Mouse (Mus musculus): Measurements from ENCODE around the gene Pros1. TPM values are rescaled to one million over a fixed set of nuclear protein-coding genes. Genes with fewer than 3 reads are reported as not detected.

The Pros1 gene
- polyA plus RNA-seq (2016; fragmentation: Nextera tagmentation; extraction: Ambion mirVana): 13.0 and 13.1 TPM in 2 replicates

DNA sequence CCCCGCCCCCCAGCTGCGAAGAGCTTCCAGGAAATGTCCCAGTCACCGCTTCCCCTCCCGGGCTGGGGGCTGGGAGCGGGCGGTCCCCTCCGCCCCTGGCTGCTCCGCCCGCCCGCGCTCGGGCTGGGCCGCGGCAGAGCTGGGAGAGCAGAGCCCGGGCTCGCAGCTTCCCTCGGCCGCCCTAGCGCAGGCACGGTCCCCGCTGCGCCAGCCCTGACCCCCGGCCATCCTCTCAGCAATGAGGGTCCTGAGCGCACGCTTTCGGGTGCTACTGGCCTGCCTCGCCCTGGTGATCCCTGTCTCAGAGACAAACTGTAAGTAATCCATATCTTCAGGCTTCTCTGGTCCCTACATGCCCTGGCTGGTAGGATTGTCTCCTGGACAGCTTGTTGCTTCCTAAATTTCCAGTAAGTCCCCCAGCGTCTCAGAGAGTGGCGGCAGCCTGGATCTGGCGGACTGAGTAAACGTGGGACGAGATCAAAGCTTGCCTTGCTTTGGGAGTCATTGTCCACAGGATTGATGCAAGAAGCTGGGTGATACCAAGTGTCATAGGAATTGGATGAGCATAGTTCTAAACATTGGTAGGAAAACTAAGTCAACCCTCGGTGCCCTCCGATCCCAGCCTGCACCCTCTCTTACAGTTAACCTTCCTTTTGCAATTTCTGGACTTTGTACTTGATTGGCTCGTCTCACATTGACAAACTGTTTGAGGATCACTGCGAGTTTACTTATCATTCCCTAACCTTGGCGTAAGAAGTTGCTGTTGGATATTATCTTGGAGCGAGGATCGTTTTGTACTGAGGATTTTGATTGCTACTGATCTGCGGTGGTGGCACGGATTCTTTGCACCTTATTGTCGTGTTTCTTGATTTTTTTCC, at the start of gene Pros1:
Gene Pros1 (plus strand): TSS at position 117 of the 878 bp plus-strand sequence.
- H3K9ac ChIP-seq: peak within 1 kb of the TSS; percentile 76
- WGBS: 4% methylated on average over 41 of the region's 42 CpGs
- H3K36me3 ChIP-seq (replicated peaks): no peaks in the 10 kb centered on the region
- peak; percentile 93 for ATAC-seq (ENCODE audit: low FRiP score)
- 0 out of 2 replicates have a peak, but pooled peaks cover 5% of the 10 kb centered on the region for H3K4me1 ChIP-seq
- H3K27me3 ChIP-seq: no peaks in the 10 kb centered on the region; the same call in 1 of the 2 replicates
- peak within 1 kb of the TSS; percentile 56 for H3K4me3 ChIP-seq (replicated peaks)
- peak within 1 kb of the TSS; percentile 82 for H3K4me2 ChIP-seq
- H3K9me3 ChIP-seq: no peaks in the 10 kb centered on the region
- H3K27ac ChIP-seq: no peak within 1 kb of the TSS

DNA sequence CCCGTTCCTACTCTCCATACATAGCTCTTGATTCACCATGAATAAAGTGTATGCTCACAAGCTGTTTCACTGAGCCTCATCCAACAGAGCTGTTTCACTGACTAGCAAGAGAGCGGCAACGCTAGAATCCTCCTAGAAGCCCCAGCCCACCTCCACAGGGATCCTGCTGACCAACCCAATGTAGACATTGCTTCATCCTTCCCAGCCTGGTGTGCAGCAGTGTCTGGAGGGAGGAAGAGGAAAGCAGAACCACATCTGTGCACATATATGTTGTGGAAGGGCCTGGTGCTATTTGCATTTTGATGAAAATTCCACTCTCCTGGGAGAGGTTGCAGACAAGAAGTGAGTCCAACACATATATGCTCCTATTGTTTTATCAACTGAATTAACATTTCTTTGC, 49.5 kb upstream of the Pros1 start:
- WGBS: 98% methylated on average over 3 of the region's 3 CpGs
- Histone ChIP-seq H3K36me3 (replicated peaks) (peaks cover 11% of the 10 kb centered on the region), H3K4me2 (no peak overlapping the region), H3K9ac (no peak overlapping the region), H3K4me3 (replicated peaks) (no peak overlapping the region), H3K27me3 (no peaks in the 10 kb centered on the region), H3K27ac (no peak overlapping the region), H3K4me1 (no peaks in the 10 kb centered on the region; the same call in 1 of the 2 replicates), H3K9me3 (no peaks in the 10 kb centered on the region)
- no peak for ATAC-seq (ENCODE audit: low FRiP score)

DNA sequence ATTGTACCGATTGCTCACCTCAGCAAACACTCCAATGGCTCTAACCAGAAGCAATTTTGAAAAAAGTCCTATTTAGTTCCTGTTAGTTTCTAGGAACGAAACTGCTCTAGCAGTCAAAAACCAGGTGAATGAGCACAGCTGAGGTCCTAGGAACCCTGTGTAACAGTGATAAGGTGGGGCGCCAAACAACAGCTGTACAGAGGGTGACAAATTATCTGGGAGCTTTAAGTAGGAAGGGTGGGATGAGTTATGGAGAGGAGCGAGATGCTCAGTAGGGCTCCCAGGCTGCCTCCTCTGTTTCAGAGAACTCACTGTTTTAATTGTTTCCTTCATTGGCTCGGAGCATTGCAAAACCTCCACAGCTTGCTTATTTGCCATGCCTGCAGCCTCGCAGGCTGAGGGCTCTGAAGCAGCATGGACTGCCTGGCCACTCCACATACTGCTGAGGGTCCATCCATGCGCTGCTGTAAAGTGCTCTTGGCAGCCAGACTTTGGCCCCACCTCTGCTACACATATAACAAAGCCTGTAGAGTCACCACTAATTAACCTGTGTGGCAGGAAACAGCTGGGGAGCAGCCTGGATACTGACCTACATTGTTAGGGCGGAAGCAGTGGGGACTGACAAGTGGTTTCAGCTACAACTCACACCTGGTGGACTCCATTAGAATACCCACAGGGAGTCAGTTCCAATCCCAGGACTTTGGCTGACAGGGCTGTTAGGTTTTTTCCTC, 46.7 kb upstream of the Pros1 start:
- 0 out of 2 replicates have a peak, but pooled peaks have one; percentile 39 for ATAC-seq (ENCODE audit: low FRiP score)
- 53% methylated on average over 8 of the region's 8 CpGs for WGBS
- Histone ChIP-seq H3K9me3 (no peaks in the 10 kb centered on the region), H3K4me2 (no peak overlapping the region), H3K36me3 (replicated peaks) (0 out of 2 replicates have a peak, but pooled peaks cover 3% of the 10 kb centered on the region), H3K4me3 (replicated peaks) (no peak overlapping the region), H3K27ac (no peak overlapping the region), H3K9ac (no peak overlapping the region), H3K27me3 (no peaks in the 10 kb centered on the region), H3K4me1 (no peaks in the 10 kb centered on the region; the same call in 1 of the 2 replicates)

DNA sequence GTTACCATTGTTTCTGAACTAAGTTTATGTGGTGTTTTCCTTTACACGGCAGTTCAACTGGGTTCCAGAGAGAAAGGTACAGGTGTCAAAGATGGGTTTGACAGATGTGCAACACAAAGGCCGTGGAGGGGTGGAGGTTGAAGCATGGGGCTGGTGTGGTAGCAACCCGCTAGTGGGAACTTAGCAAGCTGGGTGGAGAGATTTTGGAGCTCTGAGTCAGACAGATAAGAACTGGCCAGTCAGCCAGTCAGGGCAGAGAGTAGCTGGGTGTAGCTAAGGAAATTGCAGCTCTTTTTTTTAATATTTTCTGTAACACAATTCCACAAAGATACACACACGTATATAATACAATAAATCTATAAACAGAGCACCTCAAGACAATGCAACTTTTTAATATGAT, 43.3 kb upstream of the Pros1 start:
- no peak for ATAC-seq (ENCODE audit: low FRiP score)
- WGBS: 93% methylated on average over 4 of the region's 4 CpGs
- H3K4me1 ChIP-seq: no peaks in the 10 kb centered on the region; the same call in 1 of the 2 replicates
- no peak overlapping the region for H3K4me2 ChIP-seq
- no peaks in the 10 kb centered on the region for H3K27me3 ChIP-seq
- no peaks in the 10 kb centered on the region for H3K36me3 ChIP-seq (replicated peaks)
- H3K9me3 ChIP-seq: no peaks in the 10 kb centered on the region
- no peak overlapping the region for H3K9ac ChIP-seq
- no peak overlapping the region for H3K4me3 ChIP-seq (replicated peaks)
- H3K27ac ChIP-seq: no peak overlapping the region

DNA sequence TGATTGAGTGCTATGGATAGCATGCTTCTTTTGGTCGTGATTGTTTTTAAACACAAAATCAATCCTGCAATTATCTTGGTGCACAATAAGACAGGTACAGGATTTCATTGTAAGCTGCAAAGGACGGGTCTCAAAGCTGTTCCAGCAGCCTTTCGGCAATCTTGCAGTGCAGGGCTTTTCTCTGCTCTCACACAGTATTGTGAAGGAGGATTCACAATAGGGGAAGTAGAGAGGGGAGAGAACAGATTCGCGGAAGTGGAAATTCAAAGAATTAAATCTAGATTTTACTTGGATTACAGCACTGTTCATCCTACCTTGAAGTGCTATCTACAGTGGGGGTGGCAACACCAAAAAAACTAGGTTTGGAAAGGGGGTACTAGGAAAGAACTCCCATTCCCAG, 40.3 kb upstream of the Pros1 start:
- WGBS: 72% methylated on average over 5 of the region's 5 CpGs
- Histone ChIP-seq H3K4me3 (replicated peaks) (no peak overlapping the region), H3K36me3 (replicated peaks) (no peaks in the 10 kb centered on the region), H3K27ac (no peak overlapping the region), H3K9ac (no peak overlapping the region), H3K9me3 (no peaks in the 10 kb centered on the region), H3K4me1 (no peaks in the 10 kb centered on the region), H3K4me2 (no peak overlapping the region), H3K27me3 (no peaks in the 10 kb centered on the region)
- no peak for ATAC-seq (ENCODE audit: low FRiP score)

DNA sequence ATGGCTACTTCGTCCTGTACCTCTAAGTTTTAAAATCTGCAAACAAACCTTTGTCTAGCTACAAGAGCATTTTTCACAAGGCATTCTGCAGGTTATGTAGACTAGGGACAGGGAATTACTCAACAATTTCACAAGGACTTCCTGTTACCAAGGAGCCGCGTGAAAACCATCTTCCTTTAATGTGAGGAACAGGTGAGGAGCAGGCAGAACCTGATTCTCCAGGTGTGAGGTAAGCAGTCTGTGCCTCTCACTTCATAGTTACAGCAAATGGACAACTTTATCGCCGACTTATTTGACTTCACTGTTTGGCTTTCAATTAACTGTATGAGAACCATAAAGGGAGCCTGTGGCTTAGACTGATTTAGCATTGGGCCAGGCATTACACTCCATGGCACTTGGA, 39.6 kb upstream of the Pros1 start, which contains the start of gene Stx19:
Gene Stx19 (plus strand): TSS at position 186 of the 400 bp plus-strand sequence.
- Histone ChIP-seq H3K4me2 (no peak within 1 kb of the TSS), H3K27ac (no peak within 1 kb of the TSS), H3K9ac (no peak within 1 kb of the TSS), H3K4me3 (replicated peaks) (no peak within 1 kb of the TSS), H3K36me3 (replicated peaks) (no peaks in the 10 kb centered on the region), H3K9me3 (no peaks in the 10 kb centered on the region), H3K27me3 (no peaks in the 10 kb centered on the region), H3K4me1 (no peaks in the 10 kb centered on the region)
- 88% methylated on average over 5 of the region's 5 CpGs for WGBS
- ATAC-seq (ENCODE audit: low FRiP score): no peak

DNA sequence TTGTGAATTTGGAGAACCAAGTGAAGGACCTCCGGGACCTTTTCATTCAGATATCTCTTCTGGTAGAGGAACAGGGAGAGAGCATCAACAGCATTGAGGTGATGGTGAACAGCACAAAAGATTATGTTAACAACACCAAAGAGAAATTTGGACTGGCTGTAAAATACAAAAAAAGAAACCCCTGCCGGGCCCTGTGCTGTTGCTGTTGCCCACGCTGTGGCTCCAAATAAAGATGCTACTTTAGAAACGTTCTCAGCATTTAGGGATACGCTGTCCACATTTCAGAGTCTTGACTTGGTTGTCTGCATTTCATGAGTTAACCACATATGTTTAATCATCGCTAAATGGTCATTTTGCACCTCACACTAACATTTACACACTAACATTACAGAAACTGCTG, 31.6 kb upstream of the Pros1 start:
- 91% methylated on average over 6 of the region's 6 CpGs for WGBS
- Histone ChIP-seq H3K9me3 (no peaks in the 10 kb centered on the region), H3K36me3 (replicated peaks) (no peaks in the 10 kb centered on the region; the same call in 1 of the 2 replicates), H3K27me3 (no peaks in the 10 kb centered on the region), H3K4me3 (replicated peaks) (no peak overlapping the region), H3K4me2 (no peak overlapping the region), H3K9ac (no peak overlapping the region), H3K4me1 (no peaks in the 10 kb centered on the region), H3K27ac (no peak overlapping the region)
- no peak for ATAC-seq (ENCODE audit: low FRiP score)

DNA sequence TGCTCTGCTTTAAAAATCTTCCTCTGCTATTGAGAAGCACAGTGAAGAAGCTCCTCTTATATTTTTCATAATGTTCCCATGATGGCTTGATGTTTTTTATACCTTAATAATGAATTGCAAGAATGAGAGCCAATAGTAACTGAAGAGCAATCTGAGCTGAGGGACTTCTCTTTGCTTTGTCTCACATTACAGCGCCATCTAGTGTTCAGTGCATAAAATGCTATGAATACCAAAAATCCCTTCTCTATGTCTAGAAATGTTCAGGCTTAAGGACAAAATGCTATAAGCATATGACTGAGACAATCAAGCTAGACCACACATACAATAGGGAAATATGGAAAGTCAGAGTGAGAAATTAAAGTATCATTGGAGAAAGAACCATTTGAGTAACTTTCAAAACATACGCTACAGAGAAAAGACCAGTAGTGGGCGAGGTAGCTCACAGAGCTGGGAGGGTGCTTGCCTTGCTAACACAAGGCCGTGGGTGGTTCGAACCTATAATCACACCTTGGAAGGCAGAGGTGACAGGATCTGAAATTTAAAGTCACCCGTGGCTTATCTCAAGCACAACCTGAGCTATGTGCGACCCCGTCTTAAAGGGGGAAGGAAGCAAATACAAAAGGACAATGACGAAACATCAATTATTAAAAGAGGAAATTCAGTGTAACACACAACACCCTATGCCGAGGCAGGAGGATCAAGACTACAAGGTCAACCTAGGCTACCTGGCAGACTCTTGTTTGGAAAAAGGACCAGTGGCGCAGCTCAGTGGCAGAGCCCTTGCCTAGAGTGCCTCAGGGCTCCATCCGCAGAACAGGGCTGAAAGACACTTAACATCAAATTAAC, 27.7 kb upstream of the Pros1 start:
- no peak overlapping the region for H3K4me2 ChIP-seq
- 81% methylated on average over 12 of the region's 12 CpGs for WGBS
- no peaks in the 10 kb centered on the region; the same call in 1 of the 2 replicates for H3K36me3 ChIP-seq (replicated peaks)
- no peaks in the 10 kb centered on the region for H3K27me3 ChIP-seq
- H3K9me3 ChIP-seq: no peaks in the 10 kb centered on the region
- H3K4me3 ChIP-seq (replicated peaks): no peak overlapping the region
- no peaks in the 10 kb centered on the region for H3K4me1 ChIP-seq
- H3K9ac ChIP-seq: no peak overlapping the region
- peak; percentile 44; the same call in 1 of the 2 replicates for ATAC-seq (ENCODE audit: low FRiP score)
- H3K27ac ChIP-seq: no peak overlapping the region

DNA sequence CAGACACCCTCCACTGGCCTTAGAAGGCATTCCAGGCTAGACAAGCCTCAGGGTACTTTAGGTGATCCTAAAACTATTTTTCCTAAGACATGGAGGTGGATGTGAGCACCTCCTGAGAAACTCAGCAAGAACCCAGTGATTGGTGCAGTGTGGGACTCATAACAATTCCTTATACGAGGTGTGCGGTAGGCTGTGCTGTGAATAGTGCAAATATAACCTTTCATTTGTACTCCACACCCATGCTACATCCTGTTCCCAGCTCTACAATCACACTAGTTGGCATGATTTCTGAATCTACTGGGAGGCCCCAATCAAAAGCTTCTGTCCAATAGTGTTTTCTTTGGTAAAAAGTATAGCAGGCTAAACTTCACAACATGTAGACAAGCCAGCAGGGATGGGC, 22.1 kb upstream of the Pros1 start:
- no peaks in the 10 kb centered on the region for H3K9me3 ChIP-seq
- no peak overlapping the region for H3K4me2 ChIP-seq
- no peaks in the 10 kb centered on the region for H3K27me3 ChIP-seq
- no peaks in the 10 kb centered on the region for H3K4me1 ChIP-seq
- H3K36me3 ChIP-seq (replicated peaks): no peaks in the 10 kb centered on the region
- H3K4me3 ChIP-seq (replicated peaks): no peak overlapping the region
- H3K9ac ChIP-seq: no peak overlapping the region
- 96% methylated on average over 2 of the region's 2 CpGs for WGBS
- ATAC-seq (ENCODE audit: low FRiP score): no peak
- H3K27ac ChIP-seq: no peak overlapping the region

DNA sequence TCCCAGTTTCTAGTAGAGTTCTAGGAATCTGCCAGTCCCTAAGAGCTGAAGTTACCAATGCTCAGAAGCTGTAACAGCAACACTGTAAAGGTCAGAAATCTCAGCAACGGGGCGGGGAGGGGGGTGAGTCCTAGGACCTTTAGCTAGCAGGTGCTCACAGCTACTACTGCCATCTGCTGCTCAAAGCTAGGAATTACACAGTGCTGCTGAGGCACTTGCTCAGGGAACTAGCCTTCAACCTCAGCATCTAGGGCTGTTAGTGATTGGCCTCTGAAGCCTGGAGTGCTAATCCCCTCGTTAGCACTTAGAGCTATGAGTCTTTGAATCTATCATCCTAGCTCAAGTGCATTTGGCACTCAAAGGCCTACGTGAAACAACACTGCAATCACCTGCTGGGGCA, 21.6 kb upstream of the Pros1 start:
- no peaks in the 10 kb centered on the region for H3K36me3 ChIP-seq (replicated peaks)
- H3K4me2 ChIP-seq: no peak overlapping the region
- no peak overlapping the region for H3K27ac ChIP-seq
- no peak overlapping the region for H3K9ac ChIP-seq
- peak; percentile 36; the same call in 1 of the 2 replicates for ATAC-seq (ENCODE audit: low FRiP score)
- 12% methylated on average over 4 of the region's 4 CpGs for WGBS
- H3K9me3 ChIP-seq: no peaks in the 10 kb centered on the region
- H3K27me3 ChIP-seq: no peaks in the 10 kb centered on the region
- H3K4me3 ChIP-seq (replicated peaks): no peak overlapping the region
- H3K4me1 ChIP-seq: no peaks in the 10 kb centered on the region

DNA sequence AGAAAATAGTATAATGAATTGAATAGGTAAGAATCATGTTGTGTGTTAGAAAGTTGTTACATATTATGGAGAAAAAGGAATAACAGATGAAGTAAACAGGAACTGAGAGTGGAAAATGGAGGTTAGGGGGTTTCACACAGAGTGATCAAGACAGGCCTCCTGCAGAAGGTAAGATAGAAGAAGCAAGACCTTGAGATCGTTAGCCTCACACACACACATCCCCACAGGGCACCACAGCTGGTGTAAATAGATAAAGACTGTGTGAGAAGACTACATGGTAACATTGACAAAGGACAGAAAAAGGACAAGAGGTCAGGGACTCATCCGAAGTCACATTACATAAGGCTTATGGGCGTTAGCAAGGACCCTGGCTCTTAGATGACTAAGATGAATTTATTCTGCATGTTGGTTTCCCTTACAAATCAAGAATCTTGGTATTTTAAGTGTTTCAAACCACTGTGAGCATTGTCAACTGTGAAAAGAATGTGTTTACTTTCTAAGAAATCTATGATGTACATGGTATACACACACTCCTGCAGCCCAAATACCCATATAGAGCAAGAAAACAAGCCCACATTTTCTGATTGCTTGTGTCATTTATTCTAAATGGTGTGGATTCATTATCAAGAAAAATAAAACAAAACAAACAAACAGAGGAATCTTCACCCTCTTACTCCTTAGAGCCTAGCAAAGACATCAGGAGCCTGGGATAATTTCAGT, 19.9 kb upstream of the Pros1 start:
- 64% methylated on average over 3 of the region's 3 CpGs for WGBS
- no peak overlapping the region for H3K4me2 ChIP-seq
- H3K9ac ChIP-seq: no peak overlapping the region
- no peaks in the 10 kb centered on the region for H3K36me3 ChIP-seq (replicated peaks)
- no peaks in the 10 kb centered on the region for H3K4me1 ChIP-seq
- no peak for ATAC-seq (ENCODE audit: low FRiP score)
- no peak overlapping the region for H3K27ac ChIP-seq
- no peaks in the 10 kb centered on the region for H3K9me3 ChIP-seq
- H3K27me3 ChIP-seq: no peaks in the 10 kb centered on the region
- no peak overlapping the region for H3K4me3 ChIP-seq (replicated peaks)
